Mouse (Mus musculus) heart, postnatal 25 days (tissue): ENCODE results near the gene Eri3. TPM values are rescaled to one million over a fixed set of nuclear protein-coding genes. Genes with fewer than 3 reads are reported as not detected.

ENCODE experiments used
- DNase-seq: peaks from one replicate; pipeline ENCODE4 v3.0.0; 2022; ENCODE audit warnings: low spot score
- intact Hi-C: fragments of 180-260 bp; cut with DNase I; formaldehyde crosslinking; loops from one replicate; pipeline ENCODE4 v1.15.1; 2025
- total RNA-seq, 2 experiments: library from RNA; stranded (reverse); gene quantifications; 2 replicates each; pipeline ENCODE4 v1.2.3; 2021

Gene Eri3
- total RNA-seq, 2 experiments from 2014 or later = 67.7 to 88.3 TPM

- intact Hi-C loops = no loop called here
- no peak for DNase-seq
These were observed 18.7 kb downstream of the Eri3 start for GRCm38 (mm10) chr4:117568846-117569245.

- peak; percentile 6 for DNase-seq
- intact Hi-C loops = no loop called here
These were observed 20.8 kb downstream of the Eri3 start for GRCm38 (mm10) chr4:117570964-117571363.

- DNase-seq = no peak
- intact Hi-C loops = no loop called here
These were observed 27.4 kb downstream of the Eri3 start for GRCm38 (mm10) chr4:117577579-117577978.

- intact Hi-C loops = no loop called here
- DNase-seq = no peak
These were observed 31.5 kb downstream of the Eri3 start for GRCm38 (mm10) chr4:117581626-117582025.

GRCm38 (mm10) chr4:117585995-117586394, 35.8 kb downstream of the Eri3 start:
- intact Hi-C loops = no loop called here
- DNase-seq = no peak

GRCm38 (mm10) chr4:117587447-117587846, 37.3 kb downstream of the Eri3 start:
- DNase-seq = no peak
- intact Hi-C loops = no loop called here

GRCm38 (mm10) chr4:117589081-117589660, 39.0 kb downstream of the Eri3 start:
- intact Hi-C loops = no loop called here
- no peak for DNase-seq

GRCm38 (mm10) chr4:117590781-117591180, 40.6 kb downstream of the Eri3 start:
- intact Hi-C loops = no loop called here
- no peak for DNase-seq

GRCm38 (mm10) chr4:117592206-117592605, 42.0 kb downstream of the Eri3 start:
- intact Hi-C loops = no loop called here
- DNase-seq = no peak

- intact Hi-C loops = no loop called here
- no peak for DNase-seq
These were observed 45.1 kb downstream of the Eri3 start for GRCm38 (mm10) chr4:117595293-117595692.

- intact Hi-C loops = no loop called here
- no peak for DNase-seq
These were observed 49.9 kb downstream of the Eri3 start for GRCm38 (mm10) chr4:117599986-117600565.

- DNase-seq = no peak
- intact Hi-C loops = no loop called here
These were observed 51.2 kb downstream of the Eri3 start for GRCm38 (mm10) chr4:117601338-117601776.

GRCm38 (mm10) chr4:117605099-117605953, 55.2 kb downstream of the Eri3 start:
- intact Hi-C loops = no loop called here

GRCm38 (mm10) chr4:117605954-117606227, 55.7 kb downstream of the Eri3 start:
- no peak for DNase-seq
- intact Hi-C loops = no loop called here

More at GRCm38 (mm10) chr4:117605099-117605953, 55.2 kb downstream of the Eri3 start:
- DNase-seq = no peak

GRCm38 (mm10) chr4:117606831-117607610, 56.9 kb downstream of the Eri3 start:
- intact Hi-C loops = no loop called here
- DNase-seq = no peak

- intact Hi-C loops = no loop called here
These were observed 58.1 kb downstream of the Eri3 start for GRCm38 (mm10) chr4:117608265-117608664.

GRCm38 (mm10) chr4:117609371-117610039, 59.3 kb downstream of the Eri3 start:
- intact Hi-C loops = no loop called here
- no peak for DNase-seq

More at GRCm38 (mm10) chr4:117608265-117608664, 58.1 kb downstream of the Eri3 start:
- no peak for DNase-seq

GRCm38 (mm10) chr4:117611385-117611784, 61.2 kb downstream of the Eri3 start:
- no peak for DNase-seq
- intact Hi-C loops = no loop called here

- intact Hi-C loops = no loop called here
- no peak for DNase-seq
These were observed 61.6 kb downstream of the Eri3 start for GRCm38 (mm10) chr4:117611814-117612213.

- intact Hi-C loops = no loop called here
- no peak for DNase-seq
These were observed 62.5 kb downstream of the Eri3 start for GRCm38 (mm10) chr4:117612713-117613112.
